15 mouse cellular contexts compared by ENCODE assay signal in genomic region chr2:76908705-76909457, GRCm38 (mm10).
"Had no signal": no experiment of that assay in that cellular context is flagged by ENCODE, and none has a peak within 500 bp of the region (broad histone marks: within the 10 kb centered on the region; RNA-seq: fewer than 3 reads in every experiment).

No protein-coding gene starts in this region.

- H3K9me3 ChIP-seq: limb, embryonic 10.5 days; limb, embryonic 13.5 days; liver, embryonic 13.5 days; midbrain, embryonic 12.5 days; midbrain, embryonic 15.5 days; neural tube, embryonic 13.5 days had no signal

- H3K9ac ChIP-seq: limb, embryonic 13.5 days; liver, embryonic 13.5 days; lung, embryonic 14.5 days; midbrain, embryonic 12.5 days; midbrain, embryonic 15.5 days; neural tube, embryonic 13.5 days had no signal

- H3K4me2 ChIP-seq: limb, embryonic 13.5 days; liver, embryonic 13.5 days; lung, embryonic 14.5 days; midbrain, embryonic 12.5 days; midbrain, embryonic 15.5 days; neural tube, embryonic 13.5 days had no signal

- H3K36me3 ChIP-seq: limb, embryonic 10.5 days; limb, embryonic 13.5 days; liver, embryonic 13.5 days; midbrain, embryonic 12.5 days; midbrain, embryonic 15.5 days; neural tube, embryonic 13.5 days had no signal

- ATAC-seq: lung, postnatal 0 days; midbrain, embryonic 15.5 days had no signal

- DNase-seq: kidney, postnatal 25 days; layer of hippocampus, adult 9-11 months; liver; liver, embryonic 13.5 days; lung, embryonic 14.5 days; thymus, postnatal 25 days had no signal

- H3K27me3 ChIP-seq: limb, embryonic 13.5 days; liver, embryonic 13.5 days; midbrain, embryonic 12.5 days; midbrain, embryonic 15.5 days; neural tube, embryonic 13.5 days had no signal

- H3K4me3 ChIP-seq: layer of hippocampus, adult 2 months; limb, embryonic 10.5 days; limb, embryonic 13.5 days; liver, embryonic 13.5 days; midbrain, embryonic 12.5 days; midbrain, embryonic 15.5 days; neural tube, embryonic 13.5 days had no signal

- H3K4me1 ChIP-seq: liver, embryonic 13.5 days; midbrain, embryonic 12.5 days; midbrain, embryonic 15.5 days; neural tube, embryonic 13.5 days had no signal

- H3K27ac ChIP-seq: kidney, postnatal 0 days; layer of hippocampus, adult 2 months; limb, embryonic 10.5 days; limb, embryonic 13.5 days; liver, embryonic 13.5 days; macrophage; midbrain, embryonic 12.5 days; midbrain, embryonic 15.5 days; neural tube, embryonic 13.5 days had no signal
